In the genomic region with DNA sequence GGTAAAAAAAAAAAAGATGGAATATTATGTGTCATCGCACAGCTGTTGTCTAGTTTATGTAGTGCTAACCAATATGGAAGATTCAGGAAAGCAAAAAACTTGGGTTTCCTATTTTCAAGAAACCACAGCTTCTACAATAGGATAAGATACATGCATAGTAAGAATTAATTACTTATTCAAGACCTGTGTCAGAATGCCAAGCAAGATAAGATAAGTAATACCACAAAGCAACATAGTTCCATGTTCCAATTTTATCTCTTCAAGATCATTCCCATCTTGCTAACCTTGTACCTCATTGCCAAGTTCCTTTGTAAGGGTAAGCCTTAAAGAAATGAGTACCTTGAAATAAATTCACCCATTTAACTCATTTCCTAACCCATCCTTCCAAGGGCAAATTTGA, we compare ENCODE assay signal across 35 mouse cellular contexts.
"Had no signal": no experiment of that assay in that cellular context is flagged by ENCODE, and none has a peak within 500 bp of the region (broad histone marks: within the 10 kb centered on the region; RNA-seq: fewer than 3 reads in every experiment).

No protein-coding gene starts in this region.

- H3K9me3 ChIP-seq: heart, embryonic 10.5 days; heart, embryonic 12.5 days; heart, embryonic 13.5 days; heart, embryonic 15.5 days; hindbrain, embryonic 10.5 days; hindbrain, embryonic 12.5 days; hindbrain, embryonic 13.5 days; hindbrain, embryonic 15.5 days; intestine, embryonic 15.5 days; kidney, embryonic 15.5 days had no signal

- H3K27me3 ChIP-seq: heart, embryonic 12.5 days; heart, embryonic 15.5 days; hindbrain, embryonic 15.5 days; intestine, embryonic 15.5 days had no signal

- H3K36me3 ChIP-seq: heart, embryonic 10.5 days; heart, embryonic 12.5 days; heart, embryonic 13.5 days; heart, embryonic 15.5 days; hindbrain, embryonic 10.5 days; hindbrain, embryonic 12.5 days; hindbrain, embryonic 13.5 days; hindbrain, embryonic 15.5 days; intestine, embryonic 15.5 days; kidney, embryonic 15.5 days had no signal

- DNase-seq: heart, postnatal 10 days; heart, postnatal 14 days; heart, postnatal 36 days; heart, postnatal 4 days; kidney, adult 11 months; kidney, adult 18-20 months; kidney, adult 2 months; kidney, adult 8-10 months; kidney, adult 9 months; kidney, postnatal 10 days; kidney, postnatal 14 days; kidney, postnatal 25 days; kidney, postnatal 36 days; kidney, postnatal 4 days; layer of hippocampus, postnatal 36 days had no signal

- H3K9ac ChIP-seq: heart, embryonic 12.5 days; heart, embryonic 13.5 days; heart, embryonic 15.5 days; hindbrain, embryonic 12.5 days; hindbrain, embryonic 13.5 days; hindbrain, embryonic 14.5 days; hindbrain, embryonic 15.5 days; intestine, embryonic 15.5 days; kidney, embryonic 15.5 days had no signal

- H3K4me2 ChIP-seq: heart, embryonic 11.5 days; heart, embryonic 12.5 days; heart, embryonic 13.5 days; heart, embryonic 15.5 days; hindbrain, embryonic 12.5 days; hindbrain, embryonic 13.5 days; hindbrain, embryonic 14.5 days; hindbrain, embryonic 15.5 days; intestine, embryonic 15.5 days; kidney, embryonic 15.5 days had no signal

- H3K27ac ChIP-seq: heart, embryonic 10.5 days; heart, embryonic 13.5 days; heart, embryonic 15.5 days; hindbrain, embryonic 10.5 days; hindbrain, embryonic 12.5 days; hindbrain, embryonic 13.5 days; hindbrain, embryonic 14.5 days; hindbrain, embryonic 15.5 days; hindbrain, postnatal 0 days; intestine, embryonic 15.5 days; kidney, embryonic 15.5 days; kidney, postnatal 0 days; layer of hippocampus, adult 2 months; left cerebral cortex, adult 2 months had no signal

- H3K4me3 ChIP-seq: heart, embryonic 10.5 days; heart, embryonic 12.5 days; heart, embryonic 13.5 days; heart, embryonic 15.5 days; hindbrain, embryonic 10.5 days; hindbrain, embryonic 12.5 days; hindbrain, embryonic 13.5 days; hindbrain, embryonic 15.5 days; intestine, embryonic 15.5 days; kidney, embryonic 15.5 days; layer of hippocampus, adult 2 months; left cerebral cortex, adult 2 months had no signal

- ATAC-seq: hindbrain, embryonic 16.5 days; hindbrain, postnatal 0 days; inflammation-experienced regulatory T-cells, adult 6 months; intestine, embryonic 15.5 days; intestine, embryonic 16.5 days; intestine, postnatal 0 days had no signal

- H3K4me1 ChIP-seq: heart, embryonic 10.5 days; heart, embryonic 12.5 days; heart, embryonic 13.5 days; heart, embryonic 15.5 days; hindbrain, embryonic 10.5 days; hindbrain, embryonic 12.5 days; hindbrain, embryonic 13.5 days; hindbrain, embryonic 15.5 days; intestine, embryonic 15.5 days; kidney, embryonic 15.5 days had no signal
